Mouse (Mus musculus) hindbrain, postnatal 0 days (tissue): ENCODE results near the gene Triap1. TPM values are rescaled to one million over a fixed set of nuclear protein-coding genes. Genes with fewer than 3 reads are reported as not detected.
A peak's percentile ranks its signal among the peaks of the same experiment; 100 is the strongest.

Source experiments
- ATAC-seq: fragments of 200-750 bp; cut with Nextera tagmentation; 2 replicates; pipeline ENCODE4 v1.8.0; 2017; ENCODE audit warnings: mild to moderate bottlenecking, moderate TSS enrichment, moderate library complexity
- DNase-seq: peaks from one replicate; pipeline ENCODE4 v3.0.0-alpha.2; 2015; ENCODE audit warnings: low spot score
- H3K27ac ChIP-seq: fragments of 300-500 bp; sonication (generic); 2 replicates; pipeline ENCODE4 v1.5.1; 2014; ENCODE audit warnings: mild to moderate bottlenecking
- H3K27me3 ChIP-seq: fragments of 300-500 bp; sonication (generic); 2 replicates; pipeline ENCODE4 v1.6.1; 2014; ENCODE audit warnings: low read length, mixed read lengths; ENCODE audit not compliant: insufficient read depth
- H3K36me3 ChIP-seq: fragments of 300-500 bp; sonication (generic); 2 replicates; pipeline ENCODE4 v1.6.1; 2014; ENCODE audit warnings: low read length, mixed read lengths; ENCODE audit not compliant: insufficient read depth
- H3K4me1 ChIP-seq: fragments of 300-500 bp; sonication (generic); 2 replicates; pipeline ENCODE4 v1.6.1; 2014; ENCODE audit warnings: antibody characterized with exemption, low read length, mixed read lengths; ENCODE audit not compliant: insufficient read depth
- H3K4me2 ChIP-seq: fragments of 300-500 bp; sonication (generic); 2 replicates; pipeline ENCODE4 v1.6.1; 2014; ENCODE audit warnings: low read depth, mild to moderate bottlenecking, low read length, moderate library complexity, mixed read lengths
- H3K4me3 ChIP-seq: fragments of 300-500 bp; sonication (generic); 2 replicates; pipeline ENCODE4 v1.5.1; 2014; ENCODE audit warnings: low read length
- H3K9ac ChIP-seq: fragments of 300-500 bp; sonication (generic); replicated peaks from 2 replicates; pipeline ENCODE4 v1.6.1; 2014; ENCODE audit warnings: mild to moderate bottlenecking, low read length, moderate library complexity, mixed read lengths
- H3K9me3 ChIP-seq: fragments of 300-500 bp; sonication (generic); 2 replicates; pipeline ENCODE4 v1.6.1; 2016; ENCODE audit warnings: low read length, mixed read lengths
- CTCF ChIP-seq: IDR thresholded peaks from 2 replicates; pipeline ENCODE4 v1.5.1; 2016; ENCODE audit warnings: antibody characterized with exemption, control low read depth, low read depth
- WGBS: fragments of 180-500 bp; shearing (Covaris S2); extraction: QIAGEN DNeasy Blood & Tissue Kit; methylation state at CpG from one replicate; pipeline ENCODE4 v1.1.7; 2014; 5-methylcytosine and 5-hydroxymethylcytosine counted together
- polyA plus RNA-seq: library from polyadenylated mRNA; unstranded; fragments of >200 nt; fragmentation: Nextera tagmentation; extraction: Ambion mirVana; gene quantifications from 2 replicates; pipeline ENCODE4 v1.2.1, GENCODE M21; 2015
- total RNA-seq: library from RNA; depleted of rRNA; stranded (reverse); fragments of >200 nt; gene quantifications from 2 replicates; pipeline ENCODE4 v1.2.3, GENCODE M21; 2014

Triap1 gene
- total and polyA plus RNA-seq, 2 experiments from 2014 or later: 12.4 to 59.2 TPM

DNA sequence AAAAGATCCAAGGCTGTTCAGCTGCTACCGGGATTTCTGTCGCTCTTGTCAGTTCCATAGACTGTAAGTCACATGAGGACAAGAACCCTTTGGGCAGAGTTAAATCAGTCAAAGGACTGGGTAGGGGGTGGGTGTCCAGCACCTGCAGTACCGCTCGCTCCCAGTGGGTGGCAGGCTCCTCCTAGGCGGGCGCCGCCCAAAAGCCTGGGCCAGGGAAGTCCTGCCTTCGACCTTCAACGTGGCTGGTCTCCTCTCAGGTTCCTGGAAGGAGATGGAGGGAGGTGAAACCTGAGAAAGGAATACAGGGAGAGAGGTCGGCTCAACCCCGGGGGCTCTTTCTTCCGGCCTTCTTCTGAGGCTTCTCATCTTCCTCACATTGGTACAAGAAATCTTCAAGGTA is 17.8 kb downstream of the Triap1 start:
- no peak overlapping the region for H3K9ac ChIP-seq
- no peaks in the 10 kb centered on the region for H3K36me3 ChIP-seq
- TF ChIP-seq CTCF: peak; percentile 90
- H3K4me3 ChIP-seq: no peak overlapping the region
- no peaks in the 10 kb centered on the region for H3K4me1 ChIP-seq
- 10% methylated on average over 12 of the region's 12 CpGs for WGBS
- H3K27ac ChIP-seq: no peak overlapping the region
- ATAC-seq: peak; percentile 62; the same call in 1 of the 2 replicates
- H3K4me2 ChIP-seq: no peak overlapping the region
- no peaks in the 10 kb centered on the region for H3K27me3 ChIP-seq
- H3K9me3 ChIP-seq: no peaks in the 10 kb centered on the region
- peak; percentile 85 for DNase-seq

DNA sequence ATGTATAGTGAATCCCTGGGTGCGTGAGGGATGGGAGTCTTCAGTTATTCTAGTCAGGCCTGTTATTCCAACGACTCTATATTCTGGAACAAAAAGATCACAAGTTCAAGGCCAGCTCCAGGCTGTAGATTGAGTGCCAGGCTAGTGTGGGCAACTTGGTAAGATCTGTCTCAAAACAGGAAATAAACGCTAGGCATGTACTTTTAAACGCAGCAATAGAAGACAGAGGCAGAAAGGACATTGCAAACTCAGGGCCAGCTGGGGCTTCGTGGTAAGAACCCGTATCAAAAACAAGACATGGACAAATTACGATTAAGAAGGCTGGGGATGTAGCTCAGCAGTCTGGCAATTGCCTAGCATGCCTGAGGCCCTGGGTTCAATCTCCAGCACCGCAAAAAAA is 18.4 kb downstream of the Triap1 start:
- H3K27me3 ChIP-seq: no peaks in the 10 kb centered on the region
- no peak overlapping the region for H3K4me2 ChIP-seq
- no peak for DNase-seq
- H3K27ac ChIP-seq: no peak overlapping the region
- H3K9me3 ChIP-seq: no peaks in the 10 kb centered on the region
- no peaks in the 10 kb centered on the region for H3K36me3 ChIP-seq
- no peaks in the 10 kb centered on the region for H3K4me1 ChIP-seq
- no peak for ATAC-seq
- no peak overlapping the region for H3K9ac ChIP-seq
- 85% methylated on average over 8 of the region's 8 CpGs for WGBS
- TF ChIP-seq CTCF: no peak
- no peak overlapping the region for H3K4me3 ChIP-seq

DNA sequence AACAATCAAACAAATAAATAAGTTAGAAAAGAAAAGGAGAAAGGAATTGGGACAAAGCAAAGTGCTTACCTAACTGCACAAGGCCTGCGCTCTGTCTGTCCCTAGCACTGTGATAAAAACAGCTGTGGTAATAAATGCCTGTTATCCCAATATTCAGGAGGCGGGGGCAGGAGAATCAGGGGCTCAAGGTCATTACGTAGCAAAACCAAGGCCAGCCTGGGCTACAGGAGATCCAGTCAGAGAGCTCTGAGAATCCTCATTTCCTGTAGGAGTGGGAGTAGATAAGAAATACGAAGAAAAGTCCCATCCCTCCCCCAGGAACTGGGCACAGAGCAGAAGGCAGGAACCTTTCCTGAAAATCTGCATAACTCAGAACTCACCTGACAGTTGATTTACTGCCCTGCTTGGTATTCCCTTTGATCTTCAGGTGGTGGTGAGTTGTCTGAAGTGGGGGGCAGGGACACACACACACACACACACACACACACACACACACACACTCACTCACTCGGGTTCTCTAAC is 18.9 kb downstream of the Triap1 start:
- Histone ChIP-seq H3K27me3 (no peaks in the 10 kb centered on the region), H3K36me3 (no peaks in the 10 kb centered on the region), H3K27ac (no peak overlapping the region), H3K9me3 (no peaks in the 10 kb centered on the region), H3K9ac (no peak overlapping the region), H3K4me2 (no peak overlapping the region), H3K4me1 (no peaks in the 10 kb centered on the region), H3K4me3 (no peak overlapping the region)
- no peak for TF ChIP-seq CTCF
- DNase-seq: no peak
- no peak for ATAC-seq
- 70% methylated on average over 5 of the region's 5 CpGs for WGBS

DNA sequence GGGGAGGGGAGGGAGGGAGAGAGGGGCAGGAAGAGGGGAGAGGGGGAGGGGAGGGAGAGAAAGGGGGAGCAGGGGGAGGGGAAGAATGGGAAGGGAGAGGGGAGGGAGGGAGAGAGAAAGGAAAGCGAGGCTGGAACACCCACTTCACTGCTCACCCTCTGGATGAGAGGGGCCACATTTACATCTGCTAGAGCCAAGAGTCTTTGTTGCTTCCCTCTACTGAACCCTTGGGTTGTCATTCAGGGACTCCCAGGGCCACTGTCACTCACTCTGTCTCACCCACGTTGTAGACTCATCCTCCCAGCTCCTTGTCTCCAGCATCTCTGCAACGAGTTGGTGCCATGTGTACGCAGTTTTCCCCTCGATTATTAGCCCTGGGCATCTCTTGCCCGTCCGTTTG is 21.2 kb downstream of the Triap1 start:
- no peaks in the 10 kb centered on the region for H3K9me3 ChIP-seq
- ATAC-seq: no peak
- H3K27me3 ChIP-seq: no peaks in the 10 kb centered on the region
- H3K4me1 ChIP-seq: no peaks in the 10 kb centered on the region
- H3K9ac ChIP-seq: no peak overlapping the region
- H3K27ac ChIP-seq: no peak overlapping the region
- no peak overlapping the region for H3K4me2 ChIP-seq
- H3K4me3 ChIP-seq: no peak overlapping the region
- no peak for DNase-seq
- H3K36me3 ChIP-seq: no peaks in the 10 kb centered on the region
- WGBS: 22% methylated on average over 6 of the region's 7 CpGs
- no peak for TF ChIP-seq CTCF

DNA sequence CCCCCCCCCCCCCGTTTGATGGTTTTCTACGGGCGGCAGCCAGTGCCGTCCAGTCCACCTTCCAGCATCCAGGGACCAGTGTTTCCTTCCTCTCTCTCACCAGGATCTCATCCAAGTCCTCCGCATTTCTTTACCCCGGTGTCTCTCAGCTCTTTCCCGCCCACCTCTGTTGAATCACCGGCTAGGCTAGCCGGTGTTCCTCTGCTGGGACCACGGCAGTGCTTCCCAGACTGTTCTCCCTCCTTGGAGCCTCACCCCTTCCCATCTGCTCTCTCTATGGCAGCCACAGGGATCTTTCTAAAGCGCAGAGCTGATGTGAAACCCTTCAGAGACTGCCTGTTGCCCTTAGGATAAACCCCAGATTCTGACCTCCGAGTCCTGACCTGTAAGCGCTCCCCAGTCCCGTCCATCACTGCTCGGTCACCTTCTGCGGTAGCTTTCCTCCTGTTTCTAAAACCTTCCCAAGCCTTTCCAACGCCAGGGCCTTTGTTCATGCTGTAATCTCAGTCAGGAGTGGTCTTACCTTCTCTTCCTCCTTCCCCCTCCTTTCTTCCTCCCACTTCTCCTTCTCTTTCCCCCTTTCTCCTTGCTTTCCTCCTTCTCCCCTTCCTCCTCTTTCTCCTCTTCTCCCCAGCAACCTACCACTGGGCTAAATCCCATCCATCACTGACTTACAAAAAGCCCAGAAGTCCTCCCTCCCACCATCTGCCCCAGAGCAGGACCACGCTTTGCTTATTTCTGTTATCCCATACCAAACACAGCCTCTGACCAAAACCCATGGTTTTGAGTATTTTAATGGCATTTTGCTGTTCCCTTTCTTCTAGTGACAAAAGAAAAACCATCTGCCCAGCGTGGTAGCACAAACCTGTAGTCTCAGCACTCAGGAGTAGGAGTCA is 22.0 kb downstream of the Triap1 start:
- no peak for DNase-seq
- no peak for ATAC-seq
- Histone ChIP-seq H3K27ac (no peak overlapping the region), H3K4me3 (no peak overlapping the region), H3K9me3 (no peaks in the 10 kb centered on the region), H3K4me2 (no peak overlapping the region), H3K9ac (no peak overlapping the region), H3K4me1 (no peaks in the 10 kb centered on the region), H3K36me3 (no peaks in the 10 kb centered on the region), H3K27me3 (no peaks in the 10 kb centered on the region)
- WGBS: 20% methylated on average over 19 of the region's 19 CpGs
- no peak for TF ChIP-seq CTCF

DNA sequence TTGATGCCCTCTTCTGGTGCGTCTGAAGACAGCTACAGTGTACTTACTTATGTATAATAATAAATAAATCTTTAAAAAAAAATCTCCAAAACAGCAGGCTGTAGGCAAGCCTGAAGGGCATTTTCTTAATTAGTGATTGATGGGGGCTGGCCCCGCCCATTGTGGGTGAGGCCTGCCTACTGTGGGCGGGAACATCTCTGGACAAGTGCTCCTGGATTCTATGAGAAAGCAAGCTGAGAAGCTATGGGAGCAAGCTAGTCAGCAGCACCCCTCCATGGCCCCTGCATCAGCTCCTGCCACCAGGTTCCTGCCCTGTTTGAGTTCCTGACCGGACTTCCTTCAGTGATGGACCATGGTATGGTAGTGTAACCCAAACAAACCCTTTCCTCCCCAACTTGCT is 23.8 kb downstream of the Triap1 start:
- ATAC-seq (no peak), DNase-seq (no peak)
- Histone ChIP-seq H3K36me3 (no peaks in the 10 kb centered on the region), H3K27me3 (no peaks in the 10 kb centered on the region), H3K9ac (no peak overlapping the region), H3K4me3 (no peak overlapping the region), H3K27ac (no peak overlapping the region), H3K4me2 (no peak overlapping the region), H3K9me3 (no peaks in the 10 kb centered on the region), H3K4me1 (no peaks in the 10 kb centered on the region)
- TF ChIP-seq CTCF: no peak
- WGBS: 86% methylated on average over 4 of the region's 4 CpGs

DNA sequence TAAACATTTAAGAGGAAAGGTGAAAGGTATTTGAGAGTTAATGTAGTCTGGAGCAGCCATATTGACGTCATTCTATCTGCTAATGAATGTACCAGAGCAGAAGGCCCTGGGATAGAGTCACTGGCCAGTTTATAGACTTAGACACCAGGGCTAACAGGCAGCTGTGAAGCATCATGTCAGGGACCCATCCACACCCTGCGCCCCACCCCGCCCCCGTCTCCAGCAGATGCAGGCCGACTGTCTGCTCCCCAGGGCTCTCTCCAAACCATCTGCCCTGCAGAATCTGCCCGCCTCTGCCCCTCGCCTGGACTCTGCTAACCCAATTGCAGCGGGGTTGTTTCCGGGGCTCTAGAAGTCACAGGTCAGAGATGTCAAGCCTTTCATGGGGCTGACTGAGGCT is 30.7 kb downstream of the Triap1 start:
- H3K27ac ChIP-seq: no peak overlapping the region
- H3K27me3 ChIP-seq: no peaks in the 10 kb centered on the region
- no peak overlapping the region for H3K4me2 ChIP-seq
- H3K36me3 ChIP-seq: no peaks in the 10 kb centered on the region
- no peaks in the 10 kb centered on the region for H3K4me1 ChIP-seq
- no peak overlapping the region for H3K4me3 ChIP-seq
- DNase-seq (no peak), ATAC-seq (no peak)
- no peaks in the 10 kb centered on the region for H3K9me3 ChIP-seq
- TF ChIP-seq CTCF: no peak
- 26% methylated on average over 9 of the region's 9 CpGs for WGBS
- H3K9ac ChIP-seq: no peak overlapping the region
